Mouse (Mus musculus) thymus, postnatal 0 days (tissue): ENCODE results near the gene Gm43064. TPM values are rescaled to one million over a fixed set of nuclear protein-coding genes. Genes with fewer than 3 reads are reported as not detected.
"Not testable (repeated sequence)": the region's sequence is repeated elsewhere in the genome, so short reads cannot be mapped to it uniquely, and the experiment has no call there.

Experiments
- DNase-seq: peaks from one replicate; pipeline ENCODE4 v3.0.0-alpha.2; 2015; ENCODE audit warnings: low spot score
- polyA plus RNA-seq: library from polyadenylated mRNA; unstranded; fragments of >200 nt; fragmentation: Nextera tagmentation; extraction: Ambion mirVana; gene quantifications from 2 replicates; pipeline ENCODE4 v1.2.1, GENCODE M21; 2015

Gene Gm43064
- polyA plus RNA-seq, result 0.19 and 0.29 TPM in 2 replicates

GRCm38 (mm10) chr3:103808891-103809798 lies at the start of gene Gm43064, which contains the start of the genes Dclre1b and Ap4b1:
Gm43064 (plus strand) TSS chr3:103809573.
Dclre1b (minus strand) TSS chr3:103809444.
Ap4b1 (plus strand) TSS chr3:103809520.
- peak; percentile 98 for DNase-seq

GRCm38 (mm10) chr3:103766789-103767188 lies 42.6 kb upstream of the Gm43064 start:
- no peak for DNase-seq

- no peak for DNase-seq
These were observed 37.7 kb upstream of the Gm43064 start for GRCm38 (mm10) chr3:103771531-103772130.

- peak; percentile 24 for DNase-seq
These were observed 36.5 kb upstream of the Gm43064 start for GRCm38 (mm10) chr3:103772846-103773245.

- DNase-seq, result no peak
These were observed 35.9 kb upstream of the Gm43064 start for GRCm38 (mm10) chr3:103773508-103773907.

GRCm38 (mm10) chr3:103774009-103774408 lies 35.4 kb upstream of the Gm43064 start:
- DNase-seq, result peak; percentile 84

GRCm38 (mm10) chr3:103777940-103778339 lies 31.4 kb upstream of the Gm43064 start:
- DNase-seq, result peak; percentile 68

- DNase-seq, result no peak
These were observed 30.7 kb upstream of the Gm43064 start for GRCm38 (mm10) chr3:103778660-103779059.

- DNase-seq, result no peak
These were observed 30.2 kb upstream of the Gm43064 start for GRCm38 (mm10) chr3:103779183-103779582.

GRCm38 (mm10) chr3:103780271-103780670 lies 29.1 kb upstream of the Gm43064 start:
- peak; percentile 31 for DNase-seq

- no peak for DNase-seq
These were observed 28.6 kb upstream of the Gm43064 start for GRCm38 (mm10) chr3:103780777-103781176.

GRCm38 (mm10) chr3:103782844-103783609 lies 26.3 kb upstream of the Gm43064 start:
- peak; percentile 22 for DNase-seq

- no peak for DNase-seq
These were observed 22.1 kb upstream of the Gm43064 start for GRCm38 (mm10) chr3:103787225-103787624.

- DNase-seq, result no peak
These were observed 20.3 kb upstream of the Gm43064 start for GRCm38 (mm10) chr3:103789096-103789495.

- DNase-seq, result peak; percentile 71
These were observed 19.5 kb upstream of the Gm43064 start for GRCm38 (mm10) chr3:103789891-103790345.

- peak; percentile 47 for DNase-seq
These were observed 18.8 kb upstream of the Gm43064 start for GRCm38 (mm10) chr3:103790346-103791145.

GRCm38 (mm10) chr3:103791230-103792110 lies 17.9 kb upstream of the Gm43064 start, which contains the start of gene Hipk1:
Hipk1 (minus strand) TSS chr3:103791563.
- peak; percentile 94 for DNase-seq

- DNase-seq, result not testable (repeated sequence)
These were observed 17.3 kb upstream of the Gm43064 start for GRCm38 (mm10) chr3:103792111-103792406.

GRCm38 (mm10) chr3:103792566-103792965 lies 16.8 kb upstream of the Gm43064 start:
- DNase-seq, result no peak

- DNase-seq, result no peak
These were observed 13.0 kb upstream of the Gm43064 start for GRCm38 (mm10) chr3:103796389-103796788.
